Mouse (Mus musculus): ENCODE data around the gene Gmeb2. TPM values are rescaled to one million over a fixed set of nuclear protein-coding genes. Genes with fewer than 3 reads are reported as not detected.

Gmeb2 gene
- total and polyA plus RNA-seq, 2 experiments from 2014 or later = 8.6 to 16.0 TPM

DNA sequence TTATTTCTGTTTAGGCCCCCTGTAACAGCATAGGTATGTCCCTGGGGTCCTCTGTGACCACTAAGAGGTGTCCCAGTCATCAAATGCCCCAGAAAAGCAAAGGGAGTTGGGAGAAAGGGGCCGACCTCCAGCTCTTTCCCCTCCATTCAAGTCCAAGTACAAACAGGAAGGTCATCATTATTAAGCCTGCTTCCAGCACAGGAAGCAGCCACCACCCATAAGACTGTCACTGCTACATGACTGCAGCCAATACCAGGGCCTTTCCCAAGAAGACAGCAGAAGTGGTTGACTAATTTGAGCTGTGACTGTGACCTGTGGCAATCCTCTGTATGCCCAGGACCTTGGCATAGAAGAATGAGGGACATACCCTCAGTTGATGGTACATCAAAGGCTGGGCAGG, 59.5 kb downstream of the Gmeb2 start:
- H3K27me3 ChIP-seq (ENCODE audit: insufficient read depth, low read length) = no peaks in the 10 kb centered on the region
- no peak overlapping the region for H3K4me2 ChIP-seq (ENCODE audit: low read depth, low read length, poor library complexity, severe bottlenecking)
- ATAC-seq (ENCODE audit: low FRiP score) (no peak), DNase-seq (ENCODE audit: low spot score) (no peak)
- no peak overlapping the region for H3K27ac ChIP-seq (ENCODE audit: low read depth, low read length)
- no peaks in the 10 kb centered on the region for H3K36me3 ChIP-seq (ENCODE audit: insufficient read depth, low read length)
- H3K4me3 ChIP-seq (ENCODE audit: low read depth, low read length) = no peak overlapping the region
- H3K9me3 ChIP-seq (ENCODE audit: low read length) = no peaks in the 10 kb centered on the region
- H3K4me1 ChIP-seq (ENCODE audit: insufficient read depth, low read length) = no peaks in the 10 kb centered on the region
- TF ChIP-seq CTCF (IDR thresholded peaks at IDR 0.05) = no peak
- no peak overlapping the region for H3K9ac ChIP-seq (replicated peaks; ENCODE audit: low read length, poor library complexity, severe bottlenecking)
- WGBS = 86% methylated on average over 1 of the region's 1 CpGs

DNA sequence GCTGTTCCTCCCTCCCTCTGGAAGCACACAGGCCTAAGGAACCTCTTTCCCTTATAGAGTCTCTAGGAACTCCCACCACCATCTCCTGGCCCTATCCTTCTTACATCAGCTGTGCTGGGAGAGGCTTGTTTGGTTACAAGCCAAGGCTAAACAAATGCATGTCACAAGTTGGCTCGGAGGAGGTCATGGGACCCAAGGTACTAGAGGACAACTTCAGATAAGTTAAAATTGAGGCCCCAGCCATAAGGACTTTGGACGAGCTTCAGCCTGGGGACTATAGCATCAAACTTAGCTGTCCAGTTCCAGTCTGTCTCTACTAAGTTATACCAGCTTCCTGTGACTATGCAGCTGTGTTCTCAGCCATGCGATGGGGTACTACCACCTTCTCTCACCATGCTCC, 60.7 kb downstream of the Gmeb2 start:
- Histone ChIP-seq H3K4me2 (ENCODE audit: low read depth, low read length, poor library complexity, severe bottlenecking) (no peak overlapping the region), H3K9me3 (ENCODE audit: low read length) (no peaks in the 10 kb centered on the region), H3K27ac (ENCODE audit: low read depth, low read length) (no peak overlapping the region), H3K27me3 (ENCODE audit: insufficient read depth, low read length) (no peaks in the 10 kb centered on the region), H3K36me3 (ENCODE audit: insufficient read depth, low read length) (no peaks in the 10 kb centered on the region), H3K4me3 (ENCODE audit: low read depth, low read length) (no peak overlapping the region), H3K9ac (replicated peaks; ENCODE audit: low read length, poor library complexity, severe bottlenecking) (no peak overlapping the region), H3K4me1 (ENCODE audit: insufficient read depth, low read length) (no peaks in the 10 kb centered on the region)
- TF ChIP-seq CTCF (IDR thresholded peaks at IDR 0.05) = no peak
- 79% methylated on average over 3 of the region's 3 CpGs for WGBS
- no peak for DNase-seq (ENCODE audit: low spot score)
- ATAC-seq (ENCODE audit: low FRiP score) = no peak

DNA sequence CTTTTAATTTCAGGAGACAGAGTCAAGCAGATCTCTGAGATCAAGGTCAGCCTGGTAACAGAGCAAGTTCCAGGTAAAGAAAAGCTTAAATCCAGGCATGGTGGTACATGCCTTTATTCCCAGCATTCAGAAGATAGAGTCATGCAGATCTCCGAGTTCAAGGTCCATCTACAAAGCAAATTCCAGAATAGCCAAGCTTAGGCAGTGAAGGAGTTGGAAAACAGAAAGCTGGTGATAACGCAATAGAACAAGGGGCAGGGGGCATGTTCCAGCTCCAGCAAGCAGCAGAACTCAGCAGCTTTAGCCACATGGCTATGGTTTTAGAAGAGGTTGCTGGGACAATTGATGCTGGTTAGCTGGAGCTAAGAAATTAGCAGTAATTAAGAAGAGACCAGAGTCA, 62.8 kb downstream of the Gmeb2 start:
- no peak for ATAC-seq (ENCODE audit: low FRiP score)
- Histone ChIP-seq H3K4me1 (ENCODE audit: insufficient read depth, low read length) (peaks cover 6% of the 10 kb centered on the region), H3K9me3 (ENCODE audit: low read length) (no peaks in the 10 kb centered on the region), H3K27me3 (ENCODE audit: insufficient read depth, low read length) (no peaks in the 10 kb centered on the region), H3K27ac (ENCODE audit: low read depth, low read length) (no peak overlapping the region), H3K9ac (replicated peaks; ENCODE audit: low read length, poor library complexity, severe bottlenecking) (no peak overlapping the region), H3K4me3 (ENCODE audit: low read depth, low read length) (no peak overlapping the region), H3K4me2 (ENCODE audit: low read depth, low read length, poor library complexity, severe bottlenecking) (no peak overlapping the region), H3K36me3 (ENCODE audit: insufficient read depth, low read length) (no peaks in the 10 kb centered on the region)
- WGBS = 90% methylated on average over 2 of the region's 2 CpGs
- no peak for TF ChIP-seq CTCF (IDR thresholded peaks at IDR 0.05)
- DNase-seq (ENCODE audit: low spot score) = no peak

DNA sequence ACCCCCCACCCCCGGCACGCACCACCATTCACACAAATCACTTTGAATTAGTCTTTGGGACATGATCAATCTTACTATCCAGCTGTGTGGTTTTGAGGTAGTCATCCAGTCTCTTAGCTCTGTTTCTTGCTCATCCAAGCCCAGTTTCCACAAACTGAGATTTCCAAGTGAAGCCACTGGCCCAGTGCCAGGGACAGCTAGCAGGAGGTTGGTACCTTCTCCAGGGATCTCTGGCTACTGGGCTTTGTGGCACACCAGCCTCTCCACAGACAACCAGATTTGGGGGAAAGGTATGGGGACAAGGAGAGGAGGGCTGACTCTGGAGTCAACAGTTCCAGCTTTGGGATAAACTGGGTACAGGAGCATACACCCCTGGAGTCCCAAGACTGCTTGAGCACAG, 67.5 kb downstream of the Gmeb2 start:
- no peaks in the 10 kb centered on the region for H3K27me3 ChIP-seq (ENCODE audit: insufficient read depth, low read length)
- TF ChIP-seq CTCF (IDR thresholded peaks at IDR 0.05) = no peak
- no peaks in the 10 kb centered on the region for H3K36me3 ChIP-seq (ENCODE audit: insufficient read depth, low read length)
- H3K9ac ChIP-seq (replicated peaks; ENCODE audit: low read length, poor library complexity, severe bottlenecking) = peak overlapping the region; percentile 29; the same call in 1 of the 2 replicates
- H3K4me1 ChIP-seq (ENCODE audit: insufficient read depth, low read length) = peaks cover 9% of the 10 kb centered on the region
- H3K27ac ChIP-seq (ENCODE audit: low read depth, low read length) = no peak overlapping the region
- H3K4me3 ChIP-seq (ENCODE audit: low read depth, low read length) = peak overlapping the region; percentile 22
- DNase-seq (ENCODE audit: low spot score) (no peak), ATAC-seq (ENCODE audit: low FRiP score) (no peak)
- H3K9me3 ChIP-seq (ENCODE audit: low read length) = no peaks in the 10 kb centered on the region
- H3K4me2 ChIP-seq (ENCODE audit: low read depth, low read length, poor library complexity, severe bottlenecking) = peak overlapping the region; percentile 52
- WGBS = 32% methylated on average over 2 of the region's 2 CpGs

DNA sequence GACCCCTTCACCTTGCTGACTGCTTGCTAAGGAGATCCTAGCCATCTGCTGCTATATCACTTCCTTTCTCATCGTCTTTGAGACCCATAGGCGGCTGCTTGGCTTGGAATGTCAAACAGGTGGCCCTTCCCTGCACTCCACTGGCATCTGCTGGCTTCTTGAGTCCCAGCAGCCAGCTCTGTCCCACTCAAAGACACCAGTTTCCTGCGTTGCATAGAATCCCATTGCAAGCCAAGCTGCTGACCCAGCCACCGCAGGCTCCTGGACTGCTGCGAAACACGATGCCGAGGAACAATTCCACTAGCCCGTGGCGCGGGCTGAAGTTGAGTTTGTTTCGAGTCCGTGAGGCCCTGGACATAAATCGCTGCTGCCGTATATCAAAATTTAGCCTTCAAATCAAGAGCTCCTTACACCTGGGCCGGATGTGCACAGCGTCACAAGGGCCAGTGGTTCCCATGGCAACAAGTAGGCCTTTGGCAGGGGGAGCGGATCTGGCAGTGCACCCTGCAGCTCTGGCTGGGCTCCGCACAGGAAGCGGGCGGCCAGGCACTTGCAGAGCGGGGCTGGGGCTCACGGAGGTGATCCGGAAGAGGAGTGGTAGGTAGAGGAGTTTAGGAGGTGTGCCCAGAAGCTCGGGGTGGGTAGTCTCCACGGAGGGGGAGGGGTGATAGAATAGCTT, 68.2 kb downstream of the Gmeb2 start, which contains the start of gene Fndc11:
Gene Fndc11, plus strand, starts transcription at position 476 of the 679 bp plus-strand sequence.
- Histone ChIP-seq H3K9ac (replicated peaks; ENCODE audit: low read length, poor library complexity, severe bottlenecking) (peak within 1 kb of the TSS; percentile 29; the same call in 1 of the 2 replicates), H3K4me1 (ENCODE audit: insufficient read depth, low read length) (peaks cover 9% of the 10 kb centered on the region), H3K9me3 (ENCODE audit: low read length) (no peaks in the 10 kb centered on the region), H3K4me2 (ENCODE audit: low read depth, low read length, poor library complexity, severe bottlenecking) (peak within 1 kb of the TSS; percentile 52), H3K27me3 (ENCODE audit: insufficient read depth, low read length) (no peaks in the 10 kb centered on the region), H3K36me3 (ENCODE audit: insufficient read depth, low read length) (no peaks in the 10 kb centered on the region), H3K27ac (ENCODE audit: low read depth, low read length) (peak within 1 kb of the TSS; percentile 43; the same call in 1 of the 2 replicates), H3K4me3 (ENCODE audit: low read depth, low read length) (peak within 1 kb of the TSS; percentile 22)
- peak; percentile 56 for TF ChIP-seq CTCF (IDR thresholded peaks at IDR 0.05)
- WGBS = 2% methylated on average over 25 of the region's 25 CpGs
- DNase-seq (ENCODE audit: low spot score) (peak; percentile 76), ATAC-seq (ENCODE audit: low FRiP score) (peak; percentile 92)

DNA sequence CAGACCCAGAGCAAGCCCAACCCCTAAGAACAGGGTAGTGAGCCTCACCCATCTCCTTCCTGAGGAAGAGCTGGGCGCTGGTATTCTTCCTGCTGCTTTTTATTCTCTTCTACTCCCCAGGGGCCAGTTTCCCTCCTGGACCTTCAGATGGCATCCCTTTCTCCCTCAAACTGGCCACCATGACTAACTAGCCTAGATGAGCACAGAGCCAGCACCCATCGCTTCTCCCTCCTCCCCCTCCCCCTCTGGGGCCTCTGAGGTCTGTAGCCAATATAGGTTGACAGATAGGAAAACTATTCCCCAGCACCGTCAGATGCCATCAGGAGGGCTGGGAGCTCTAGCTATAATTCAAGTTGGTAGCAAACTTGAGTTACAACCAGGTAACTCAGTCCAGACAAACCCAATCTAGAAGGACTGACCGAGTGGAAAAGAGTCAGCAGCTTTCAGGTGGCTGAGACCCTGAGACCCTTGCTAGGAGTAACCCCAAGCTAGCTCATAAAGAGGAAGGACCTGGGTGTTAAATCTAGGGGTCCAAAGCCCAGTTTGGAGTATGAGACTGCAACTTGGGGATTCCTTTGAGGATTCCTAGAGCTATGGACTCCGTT, 68.9 kb downstream of the Gmeb2 start:
- no peak for DNase-seq (ENCODE audit: low spot score)
- WGBS = 67% methylated on average over 5 of the region's 5 CpGs
- no peaks in the 10 kb centered on the region for H3K27me3 ChIP-seq (ENCODE audit: insufficient read depth, low read length)
- no peaks in the 10 kb centered on the region for H3K36me3 ChIP-seq (ENCODE audit: insufficient read depth, low read length)
- peaks cover 9% of the 10 kb centered on the region for H3K4me1 ChIP-seq (ENCODE audit: insufficient read depth, low read length)
- peak overlapping the region; percentile 52; the same call in 1 of the 2 replicates for H3K4me2 ChIP-seq (ENCODE audit: low read depth, low read length, poor library complexity, severe bottlenecking)
- H3K9me3 ChIP-seq (ENCODE audit: low read length) = no peaks in the 10 kb centered on the region
- TF ChIP-seq CTCF (IDR thresholded peaks at IDR 0.05) = no peak
- peak; percentile 10; the same call in 1 of the 2 replicates for ATAC-seq (ENCODE audit: low FRiP score)
- H3K9ac ChIP-seq (replicated peaks; ENCODE audit: low read length, poor library complexity, severe bottlenecking) = no peak overlapping the region
- peak overlapping the region; percentile 43; the same call in 1 of the 2 replicates for H3K27ac ChIP-seq (ENCODE audit: low read depth, low read length)
- H3K4me3 ChIP-seq (ENCODE audit: low read depth, low read length) = no peak overlapping the region
